Mouse (Mus musculus) neutrophil, adult 5-6 weeks (primary cell): ENCODE results near the gene Sept5. TPM values are rescaled to one million over a fixed set of nuclear protein-coding genes. Genes with fewer than 3 reads are reported as not detected.

Experiments
- total RNA-seq: library from RNA; stranded (forward); fragments of 200-1000 nt; gene quantifications from 2 replicates; pipeline ENCODE4 v1.2.3, GENCODE M21; 2017

The Sept5 gene
- total RNA-seq, 1 experiment from 2014 or later: 2.2 TPM

Other genes starting within 250 kb of the Sept5 start
- 6.1 and 8.5 TPM in 2 replicates for gene Txnrd2, start 203.6 kb downstream of the Sept5 start, total RNA-seq
- 12.3 and 14.5 TPM in 2 replicates for gene Comt, start 203.1 kb downstream of the Sept5 start, total RNA-seq
- gene Gnb1l, start 131.2 kb downstream of the Sept5 start, total RNA-seq: 0.47 and 0.61 TPM in 2 replicates
- gene Rtl10, start 131.1 kb downstream of the Sept5 start, total RNA-seq: 2.8 and 2.9 TPM in 2 replicates
- not detected in 2 replicates for gene Tbx1, start 39.3 kb downstream of the Sept5 start, total RNA-seq
- 4.8 and 5.4 TPM in 2 replicates for gene Gp1bb, start 7.6 kb downstream of the Sept5 start, total RNA-seq
- 2.3 and 4.8 TPM in 2 replicates for gene Gm49601, start 3.5 kb downstream of the Sept5 start, total RNA-seq
- not detected in 2 replicates for gene Cldn5, start 146.9 kb upstream of the Sept5 start, total RNA-seq
- 96.0 and 103 TPM in 2 replicates for gene Ufd1, start 181.8 kb upstream of the Sept5 start, total RNA-seq
- 4.7 and 5.2 TPM in 2 replicates for gene Cdc45, start 182.0 kb upstream of the Sept5 start, total RNA-seq
- gene 2510002D24Rik, start 206.6 kb upstream of the Sept5 start, total RNA-seq: 41.2 and 58.1 TPM in 2 replicates
- gene Gm28539, start 206.6 kb upstream of the Sept5 start, total RNA-seq: 0.23 TPM in 1 of 2 replicates, not detected in the other
- gene Mrpl40, start 246.9 kb upstream of the Sept5 start, total RNA-seq: 34.1 and 42.5 TPM in 2 replicates
- 34.8 and 35.5 TPM in 2 replicates for gene Hira, start 247.1 kb upstream of the Sept5 start, total RNA-seq